Mouse (Mus musculus): ENCODE data around the gene Rab3ip.

The Rab3ip gene

GRCm38 (mm10) chr10:116950009-116950769 is at the start of gene Rab3ip:
Rab3ip (minus strand) TSS chr10:116950769.
- peak; percentile 98 for DNase-seq

GRCm38 (mm10) chr10:116998716-116999455 is 48.3 kb upstream of the Rab3ip start:
- DNase-seq, result no peak

- no peak for DNase-seq
These were observed 45.6 kb upstream of the Rab3ip start for GRCm38 (mm10) chr10:116996236-116996600.

GRCm38 (mm10) chr10:116995584-116996235 is 45.1 kb upstream of the Rab3ip start:
- DNase-seq, result no peak

GRCm38 (mm10) chr10:116995162-116995561 is 44.6 kb upstream of the Rab3ip start:
- DNase-seq, result no peak

- DNase-seq, result no peak
These were observed 43.4 kb upstream of the Rab3ip start for GRCm38 (mm10) chr10:116993971-116994370.

GRCm38 (mm10) chr10:116986264-116987082 is 35.9 kb upstream of the Rab3ip start, which contains the start of gene Best3:
Best3 (plus strand) TSS chr10:116986314.
- no peak for DNase-seq

- no peak for DNase-seq
These were observed 34.3 kb upstream of the Rab3ip start for GRCm38 (mm10) chr10:116984836-116985235.

GRCm38 (mm10) chr10:116982526-116982925 is 32.0 kb upstream of the Rab3ip start:
- no peak for DNase-seq

GRCm38 (mm10) chr10:116980888-116981287 is 30.3 kb upstream of the Rab3ip start:
- DNase-seq, result peak; percentile 25

- DNase-seq, result no peak
These were observed 29.7 kb upstream of the Rab3ip start for GRCm38 (mm10) chr10:116980273-116980672.

- no peak for DNase-seq
These were observed 28.3 kb upstream of the Rab3ip start for GRCm38 (mm10) chr10:116978841-116979240.

GRCm38 (mm10) chr10:116977858-116978257 is 27.3 kb upstream of the Rab3ip start:
- no peak for DNase-seq

- no peak for DNase-seq
These were observed 26.9 kb upstream of the Rab3ip start for GRCm38 (mm10) chr10:116977455-116977854.

GRCm38 (mm10) chr10:116972509-116972908 is 21.9 kb upstream of the Rab3ip start, which contains the start of gene Gm10271:
Gm10271 (minus strand) TSS chr10:116972609.
- no peak for DNase-seq

- DNase-seq, result no peak
These were observed 18.2 kb upstream of the Rab3ip start for GRCm38 (mm10) chr10:116968741-116969140.

- DNase-seq, result no peak
These were observed 15.5 kb upstream of the Rab3ip start for GRCm38 (mm10) chr10:116966065-116966464.

- DNase-seq, result no peak
These were observed 14.7 kb upstream of the Rab3ip start for GRCm38 (mm10) chr10:116965297-116965696.

GRCm38 (mm10) chr10:116964571-116964970 is 14.0 kb upstream of the Rab3ip start:
- DNase-seq, result no peak

GRCm38 (mm10) chr10:116964084-116964483 is 13.5 kb upstream of the Rab3ip start:
- DNase-seq, result no peak

GRCm38 (mm10) chr10:116962803-116963202 is 12.2 kb upstream of the Rab3ip start:
- no peak for DNase-seq

GRCm38 (mm10) chr10:116962152-116962551 is 11.6 kb upstream of the Rab3ip start:
- DNase-seq, result no peak

Measured in right cerebral cortex, postnatal 4 days (tissue).